Comparison of ENCODE assay signal across 8 mouse cellular contexts in genomic region chr11:104278222-104278621, GRCm38 (mm10). TPM values are rescaled to one million over a fixed set of nuclear protein-coding genes. Genes with fewer than 3 reads are reported as not detected.
DNase-seq lines count a peak whose midpoint lies in the region; ATAC-seq and TF ChIP-seq lines count a peak whose summit lies in the region.

No protein-coding gene starts in this region.

- no peaks in the 10 kb centered on the region for H3K36me3 ChIP-seq in forebrain, embryonic 10.5 days (replicated peaks)
- H3K36me3 ChIP-seq in forebrain, embryonic 15.5 days = peaks cover 10% of the 10 kb centered on the region
- H3K36me3 ChIP-seq in kidney, embryonic 16.5 days (ENCODE audit: insufficient read depth, low read length) = no peaks in the 10 kb centered on the region
- no peaks in the 10 kb centered on the region for H3K36me3 ChIP-seq in lung, embryonic 14.5 days (ENCODE audit: insufficient read depth)
- H3K36me3 ChIP-seq in stomach, embryonic 14.5 days (ENCODE audit: control insufficient read depth, insufficient read depth, low read length) = no peaks in the 10 kb centered on the region

- peaks cover 21% of the 10 kb centered on the region for H3K27me3 ChIP-seq in forebrain, embryonic 10.5 days (ENCODE audit: poor library complexity, severe bottlenecking)
- no peaks in the 10 kb centered on the region for H3K27me3 ChIP-seq in forebrain, embryonic 15.5 days
- no peaks in the 10 kb centered on the region for H3K27me3 ChIP-seq in kidney, embryonic 16.5 days (ENCODE audit: insufficient read depth, low read length)
- no peaks in the 10 kb centered on the region for H3K27me3 ChIP-seq in lung, embryonic 14.5 days (ENCODE audit: insufficient read depth, low read length)
- H3K27me3 ChIP-seq in stomach, embryonic 14.5 days (ENCODE audit: control insufficient read depth, insufficient read depth, low read length) = no peaks in the 10 kb centered on the region

- intact Hi-C loops in gastrocnemius, postnatal 36 days (cut with DNase I) = loop anchor here (1.0 kb wide), 1 partner anchor 47 kb away; the partner anchor contains the start of gene Mapt

- peak; percentile 75 for TF ChIP-seq CTCF in lung, embryonic 14.5 days (IDR thresholded peaks at IDR 0.05; ENCODE audit: low read depth)

- WGBS in forebrain, embryonic 10.5 days = 8% methylated on average over 20 of the region's 20 CpGs
- WGBS in forebrain, embryonic 15.5 days = 5% methylated on average over 20 of the region's 20 CpGs
- 4% methylated on average over 20 of the region's 20 CpGs for WGBS in kidney, embryonic 16.5 days
- 4% methylated on average over 20 of the region's 20 CpGs for WGBS in lung, embryonic 14.5 days
- 9% methylated on average over 20 of the region's 20 CpGs for WGBS in stomach, embryonic 14.5 days

- H3K9me3 ChIP-seq in forebrain, embryonic 10.5 days = no peaks in the 10 kb centered on the region
- no peaks in the 10 kb centered on the region for H3K9me3 ChIP-seq in forebrain, embryonic 15.5 days
- H3K9me3 ChIP-seq in kidney, embryonic 16.5 days (ENCODE audit: low read length) = no peaks in the 10 kb centered on the region
- no peaks in the 10 kb centered on the region for H3K9me3 ChIP-seq in lung, embryonic 14.5 days (ENCODE audit: low read depth, low read length)
- H3K9me3 ChIP-seq in stomach, embryonic 14.5 days (ENCODE audit: control insufficient read depth, low read depth, low read length) = no peaks in the 10 kb centered on the region

- peak; percentile 62 for DNase-seq in forebrain, embryonic 10.5 days (ENCODE audit: extremely low spot score, low spot score)
- DNase-seq in R1 (ENCODE audit: low read depth, low spot score) = peak; percentile 85
- DNase-seq in cerebellum, postnatal 25 days = peak; percentile 85 to 93
- peak; percentile 54 to 61 for DNase-seq in gastrocnemius, postnatal 36 days
- DNase-seq in lung, embryonic 14.5 days = peak; percentile 77

- ATAC-seq in forebrain, embryonic 15.5 days (replicated peaks) = no peak; the same call in 1 of the 2 replicates
- ATAC-seq in kidney, embryonic 16.5 days (ENCODE audit: low FRiP score, low TSS enrichment) = no peak
- peak; percentile 75 for ATAC-seq in lung, embryonic 14.5 days (ENCODE audit: insufficient read depth)
- no peak for ATAC-seq in stomach, embryonic 14.5 days (ENCODE audit: insufficient number of reproducible peaks, insufficient read depth, low FRiP score, low read depth)

- H3K9ac ChIP-seq in forebrain, embryonic 15.5 days (replicated peaks) = no peak overlapping the region
- no peak overlapping the region for H3K9ac ChIP-seq in kidney, embryonic 16.5 days (replicated peaks; ENCODE audit: low read length)
- no peak overlapping the region; the same call in 1 of the 2 replicates for H3K9ac ChIP-seq in lung, embryonic 14.5 days
- no peak overlapping the region for H3K9ac ChIP-seq in stomach, embryonic 14.5 days (replicated peaks; ENCODE audit: low read depth, low read length)

- 0 out of 2 replicates have a peak overlapping the region, but pooled peaks have one; percentile 30 for H3K27ac ChIP-seq in forebrain, embryonic 10.5 days
- H3K27ac ChIP-seq in forebrain, embryonic 15.5 days (replicated peaks) = no peak overlapping the region
- H3K27ac ChIP-seq in kidney, embryonic 16.5 days (ENCODE audit: low read length) = no peak overlapping the region
- no peak overlapping the region for H3K27ac ChIP-seq in lung, embryonic 14.5 days (ENCODE audit: low read depth)
- H3K27ac ChIP-seq in stomach, embryonic 14.5 days (ENCODE audit: low read length) = no peak overlapping the region

- H3K4me1 ChIP-seq in forebrain, embryonic 10.5 days = peaks cover 6% of the 10 kb centered on the region
- H3K4me1 ChIP-seq in forebrain, embryonic 15.5 days = peaks cover 5% of the 10 kb centered on the region; the same call in 1 of the 2 replicates
- H3K4me1 ChIP-seq in kidney, embryonic 16.5 days (ENCODE audit: insufficient read depth, low read length) = no peaks in the 10 kb centered on the region
- H3K4me1 ChIP-seq in lung, embryonic 14.5 days (ENCODE audit: insufficient read depth) = no peaks in the 10 kb centered on the region; the same call in 1 of the 2 replicates
- H3K4me1 ChIP-seq in stomach, embryonic 14.5 days (ENCODE audit: control insufficient read depth, insufficient read depth, low read length) = no peaks in the 10 kb centered on the region

- H3K4me2 ChIP-seq in forebrain, embryonic 15.5 days (replicated peaks) = no peak overlapping the region
- H3K4me2 ChIP-seq in kidney, embryonic 16.5 days (replicated peaks; ENCODE audit: low read depth, low read length) = peak overlapping the region; percentile 32
- peak overlapping the region; percentile 45 for H3K4me2 ChIP-seq in lung, embryonic 14.5 days
- H3K4me2 ChIP-seq in stomach, embryonic 14.5 days (replicated peaks; ENCODE audit: low read depth, low read length) = 0 out of 2 replicates have a peak overlapping the region, but pooled peaks have one; percentile 17

- peak overlapping the region; percentile 22 for H3K4me3 ChIP-seq in forebrain, embryonic 10.5 days
- no peak overlapping the region for H3K4me3 ChIP-seq in forebrain, embryonic 15.5 days
- 0 out of 2 replicates have a peak overlapping the region, but pooled peaks have one; percentile 7 for H3K4me3 ChIP-seq in kidney, embryonic 16.5 days (ENCODE audit: low read length)
- H3K4me3 ChIP-seq in lung, embryonic 14.5 days (ENCODE audit: low read depth, low read length) = no peak overlapping the region
- no peak overlapping the region for H3K4me3 ChIP-seq in stomach, embryonic 14.5 days (ENCODE audit: low read depth, low read length)

RNA-seq across cellular contexts. Expression of gene Mapt, which starts 47.0 kb away (rescaled TPM):
- 2.9 and 8.1 TPM in 2 replicates for polyA plus RNA-seq in forebrain, embryonic 10.5 days (2016; fragmentation: Nextera tagmentation; extraction: Ambion mirVana)
- polyA plus RNA-seq in forebrain, embryonic 15.5 days (2015; fragmentation: Nextera tagmentation; extraction: Ambion mirVana) = 672 and 718 TPM in 2 replicates
- total RNA-seq in gastrocnemius, postnatal 36 days (2021) = 10 to 100 TPM; 54.1 to 59.5 TPM
- polyA plus RNA-seq in kidney, embryonic 16.5 days (2015; fragmentation: Nextera tagmentation; extraction: Ambion mirVana) = 10.3 and 11.7 TPM in 2 replicates
- 2.5 and 4.1 TPM in 2 replicates for polyA plus RNA-seq in lung, embryonic 14.5 days (2014; fragmentation: Nextera tagmentation; extraction: Ambion mirVana)
- polyA plus RNA-seq in stomach, embryonic 14.5 days (2014; fragmentation: Nextera tagmentation; extraction: Ambion mirVana) = 17.5 and 18.5 TPM in 2 replicates

Comparison
In these comparisons a context has a peak if more than half of its experiments do, and no peak if none do; other contexts are left out.
1. H3K4me3 ChIP-seq: peak in forebrain, embryonic 10.5 days (single experiment) and kidney, embryonic 16.5 days (single experiment); none in forebrain, embryonic 15.5 days (single experiment), lung, embryonic 14.5 days (single experiment) and stomach, embryonic 14.5 days (single experiment).
2. RNA of gene Mapt, which starts 47.0 kb away (polyA plus RNA-seq): 672 to 718 TPM in forebrain, embryonic 15.5 days; 17.5 to 18.5 TPM in stomach, embryonic 14.5 days, 10.3 to 11.7 TPM in kidney, embryonic 16.5 days, 2.9 to 8.1 TPM in forebrain, embryonic 10.5 days and 2.5 to 4.1 TPM in lung, embryonic 14.5 days; every median in the first group is over 10 times any median in the second.
3. Peak in every context shown above with its lines, with median percentiles within 50 percentile points of each other: DNase-seq.